Mouse (Mus musculus): ENCODE data around the gene 1700025F22Rik. TPM values are rescaled to one million over a fixed set of nuclear protein-coding genes. Genes with fewer than 3 reads are reported as not detected.
"Not testable (repeated sequence)": the region's sequence is repeated elsewhere in the genome, so short reads cannot be mapped to it uniquely, and the experiment has no call there.

Gene 1700025F22Rik
- total RNA-seq (2014; rRNA removed) (not detected in 2 replicates), polyA plus RNA-seq (2012; rRNA removed) (not detected in 2 replicates)

GRCm38 (mm10) chr19:11165172-11165571, at the start of gene 1700025F22Rik:
Gene 1700025F22Rik, minus strand, starts transcription at chr19:11165320.
- no peaks in the 10 kb centered on the region for H3K79me2 ChIP-seq (ENCODE audit: control insufficient read depth, insufficient read depth, low read length)

GRCm38 (mm10) chr19:11196546-11196945, 31.4 kb upstream of the 1700025F22Rik start, which contains the start of gene Ms4a13:
Gene Ms4a13, minus strand, starts transcription at chr19:11196737.
- Histone ChIP-seq H3K9ac (ENCODE audit: low read depth, low read length) (no peak within 1 kb of the TSS), H3K27me3 (ENCODE audit: control insufficient read depth, insufficient read depth, low read length) (no peaks in the 10 kb centered on the region), H3K4me3 (ENCODE audit: insufficient read depth, low read depth, low read length) (no peak within 1 kb of the TSS), H3K79me2 (ENCODE audit: control insufficient read depth, insufficient read depth, low read length) (no peaks in the 10 kb centered on the region), H3K27ac (replicated peaks; ENCODE audit: insufficient read depth, low read depth, low read length) (no peak within 1 kb of the TSS), H3K36me3 (ENCODE audit: control insufficient read depth, insufficient read depth, low read length) (no peaks in the 10 kb centered on the region), H3K4me1 (ENCODE audit: control insufficient read depth, insufficient read depth, low read length) (no peaks in the 10 kb centered on the region)
- 72% methylated on average over 12 of the region's 12 CpGs for WGBS
- DNase-seq (ENCODE audit: extremely low read depth, low read depth, low spot score), result no peak
- no peak for TF ChIP-seq CTCF (IDR thresholded peaks at IDR 0.05; ENCODE audit: low read depth, low read length)
- no peak for TF ChIP-seq POLR2A (IDR thresholded peaks at IDR 0.05; ENCODE audit: extremely low read depth, insufficient read depth, low read length)

More at GRCm38 (mm10) chr19:11165172-11165571, at the start of gene 1700025F22Rik:
- peak; percentile 13 for DNase-seq (ENCODE audit: extremely low read depth, low read depth, low spot score)
- Histone ChIP-seq H3K4me1 (ENCODE audit: control insufficient read depth, insufficient read depth, low read length) (no peaks in the 10 kb centered on the region), H3K4me3 (ENCODE audit: insufficient read depth, low read depth, low read length) (no peak within 1 kb of the TSS), H3K27me3 (ENCODE audit: control insufficient read depth, insufficient read depth, low read length) (no peaks in the 10 kb centered on the region), H3K9ac (ENCODE audit: low read depth, low read length) (no peak within 1 kb of the TSS), H3K27ac (replicated peaks; ENCODE audit: insufficient read depth, low read depth, low read length) (no peak within 1 kb of the TSS), H3K36me3 (ENCODE audit: control insufficient read depth, insufficient read depth, low read length) (no peaks in the 10 kb centered on the region)
- 27% methylated on average over 10 of the region's 10 CpGs for WGBS
- peak; percentile 77 for TF ChIP-seq CTCF (IDR thresholded peaks at IDR 0.05; ENCODE audit: low read depth, low read length)
- TF ChIP-seq POLR2A (IDR thresholded peaks at IDR 0.05; ENCODE audit: extremely low read depth, insufficient read depth, low read length), result no peak

GRCm38 (mm10) chr19:11192552-11192951, 27.4 kb upstream of the 1700025F22Rik start:
- H3K27me3 ChIP-seq (ENCODE audit: control insufficient read depth, insufficient read depth, low read length), result no peaks in the 10 kb centered on the region
- H3K79me2 ChIP-seq (ENCODE audit: control insufficient read depth, insufficient read depth, low read length), result no peaks in the 10 kb centered on the region
- H3K27ac ChIP-seq (replicated peaks; ENCODE audit: insufficient read depth, low read depth, low read length), result no peak overlapping the region
- no peak for DNase-seq (ENCODE audit: extremely low read depth, low read depth, low spot score)
- no peaks in the 10 kb centered on the region for H3K36me3 ChIP-seq (ENCODE audit: control insufficient read depth, insufficient read depth, low read length)
- no peak overlapping the region for H3K9ac ChIP-seq (ENCODE audit: low read depth, low read length)
- H3K4me1 ChIP-seq (ENCODE audit: control insufficient read depth, insufficient read depth, low read length), result no peaks in the 10 kb centered on the region
- TF ChIP-seq CTCF (IDR thresholded peaks at IDR 0.05; ENCODE audit: low read depth, low read length) (no peak), POLR2A (IDR thresholded peaks at IDR 0.05; ENCODE audit: extremely low read depth, insufficient read depth, low read length) (no peak)
- no peak overlapping the region for H3K4me3 ChIP-seq (ENCODE audit: insufficient read depth, low read depth, low read length)
- 77% methylated on average over 1 of the region's 1 CpGs for WGBS

- Histone ChIP-seq H3K9ac (ENCODE audit: low read depth, low read length) (no peak overlapping the region), H3K79me2 (ENCODE audit: control insufficient read depth, insufficient read depth, low read length) (no peaks in the 10 kb centered on the region), H3K36me3 (ENCODE audit: control insufficient read depth, insufficient read depth, low read length) (no peaks in the 10 kb centered on the region), H3K27ac (replicated peaks; ENCODE audit: insufficient read depth, low read depth, low read length) (no peak overlapping the region), H3K4me3 (ENCODE audit: insufficient read depth, low read depth, low read length) (no peak overlapping the region), H3K27me3 (ENCODE audit: control insufficient read depth, insufficient read depth, low read length) (no peaks in the 10 kb centered on the region), H3K4me1 (ENCODE audit: control insufficient read depth, insufficient read depth, low read length) (no peaks in the 10 kb centered on the region)
- 17% methylated on average over 5 of the region's 5 CpGs for WGBS
- TF ChIP-seq CTCF (IDR thresholded peaks at IDR 0.05; ENCODE audit: low read depth, low read length), result peak; percentile 50
- no peak for TF ChIP-seq POLR2A (IDR thresholded peaks at IDR 0.05; ENCODE audit: extremely low read depth, insufficient read depth, low read length)
- DNase-seq (ENCODE audit: extremely low read depth, low read depth, low spot score), result peak; percentile 38
These were observed 19.0 kb upstream of the 1700025F22Rik start for GRCm38 (mm10) chr19:11184121-11184520.

GRCm38 (mm10) chr19:11177464-11177863, 12.3 kb upstream of the 1700025F22Rik start:
- Histone ChIP-seq H3K4me1 (ENCODE audit: control insufficient read depth, insufficient read depth, low read length) (no peaks in the 10 kb centered on the region), H3K27ac (replicated peaks; ENCODE audit: insufficient read depth, low read depth, low read length) (no peak overlapping the region), H3K27me3 (ENCODE audit: control insufficient read depth, insufficient read depth, low read length) (no peaks in the 10 kb centered on the region), H3K4me3 (ENCODE audit: insufficient read depth, low read depth, low read length) (no peak overlapping the region), H3K36me3 (ENCODE audit: control insufficient read depth, insufficient read depth, low read length) (no peaks in the 10 kb centered on the region), H3K79me2 (ENCODE audit: control insufficient read depth, insufficient read depth, low read length) (no peaks in the 10 kb centered on the region), H3K9ac (ENCODE audit: low read depth, low read length) (no peak overlapping the region)
- 77% methylated on average over 2 of the region's 2 CpGs for WGBS
- no peak for DNase-seq (ENCODE audit: extremely low read depth, low read depth, low spot score)
- TF ChIP-seq CTCF (IDR thresholded peaks at IDR 0.05; ENCODE audit: low read depth, low read length) (no peak), POLR2A (IDR thresholded peaks at IDR 0.05; ENCODE audit: extremely low read depth, insufficient read depth, low read length) (no peak)

GRCm38 (mm10) chr19:11157890-11158289, 7.2 kb downstream of the 1700025F22Rik start:
- not testable (repeated sequence) for H3K27me3 ChIP-seq (ENCODE audit: control insufficient read depth, insufficient read depth, low read length); H3K4me1 ChIP-seq (ENCODE audit: control insufficient read depth, insufficient read depth, low read length); DNase-seq (ENCODE audit: extremely low read depth, low read depth, low spot score); H3K27ac ChIP-seq (replicated peaks; ENCODE audit: insufficient read depth, low read depth, low read length); H3K79me2 ChIP-seq (ENCODE audit: control insufficient read depth, insufficient read depth, low read length); H3K9ac ChIP-seq (ENCODE audit: low read depth, low read length); H3K4me3 ChIP-seq (ENCODE audit: insufficient read depth, low read depth, low read length); H3K36me3 ChIP-seq (ENCODE audit: control insufficient read depth, insufficient read depth, low read length)
- WGBS, result 85% methylated on average over 6 of the region's 6 CpGs

Data from liver, adult 2 months (tissue).